Mouse (Mus musculus): Measurements from ENCODE around the gene Fabp1. TPM values are rescaled to one million over a fixed set of nuclear protein-coding genes. Genes with fewer than 3 reads are reported as not detected.

The Fabp1 gene
- polyA plus RNA-seq (2014; fragmentation: Illumina TruSeq; extraction: RNeasy Lipid Tissue Mini Kit (QIAGEN cat#74804); ENCODE audit: low read depth, low replicate concordance): 11.9 TPM

GRCm38 (mm10) chr6:71199612-71200011, at the start of gene Fabp1:
Fabp1 (plus strand) TSS chr6:71199827.

Other genes starting within 250 kb of the Fabp1 start
- gene Foxi3, start 243.3 kb upstream of the Fabp1 start, polyA plus RNA-seq (2014; fragmentation: Illumina TruSeq; extraction: RNeasy Lipid Tissue Mini Kit (QIAGEN cat#74804); ENCODE audit: low read depth, low replicate concordance): not detected
- 79.0 TPM for gene Thnsl2, start 55.4 kb upstream of the Fabp1 start, polyA plus RNA-seq (2014; fragmentation: Illumina TruSeq; extraction: RNeasy Lipid Tissue Mini Kit (QIAGEN cat#74804); ENCODE audit: low read depth, low replicate concordance)
- gene Krcc1, start 71.8 kb downstream of the Fabp1 start, polyA plus RNA-seq (2014; fragmentation: Illumina TruSeq; extraction: RNeasy Lipid Tissue Mini Kit (QIAGEN cat#74804); ENCODE audit: low read depth, low replicate concordance): 418 TPM
- gene Smyd1, start 122.4 kb downstream of the Fabp1 start, polyA plus RNA-seq (2014; fragmentation: Illumina TruSeq; extraction: RNeasy Lipid Tissue Mini Kit (QIAGEN cat#74804); ENCODE audit: low read depth, low replicate concordance): 0.93 TPM
- not detected for gene Cd8b1, start 123.0 kb downstream of the Fabp1 start, polyA plus RNA-seq (2014; fragmentation: Illumina TruSeq; extraction: RNeasy Lipid Tissue Mini Kit (QIAGEN cat#74804); ENCODE audit: low read depth, low replicate concordance)
- 0.97 TPM for gene Cd8a, start 173.6 kb downstream of the Fabp1 start, polyA plus RNA-seq (2014; fragmentation: Illumina TruSeq; extraction: RNeasy Lipid Tissue Mini Kit (QIAGEN cat#74804); ENCODE audit: low read depth, low replicate concordance)
- 182 TPM for gene Rmnd5a, start 240.8 kb downstream of the Fabp1 start, polyA plus RNA-seq (2014; fragmentation: Illumina TruSeq; extraction: RNeasy Lipid Tissue Mini Kit (QIAGEN cat#74804); ENCODE audit: low read depth, low replicate concordance)